Mouse (Mus musculus): ENCODE data around the gene Cela1. TPM values are rescaled to one million over a fixed set of nuclear protein-coding genes. Genes with fewer than 3 reads are reported as not detected.

The Cela1 gene
- polyA plus RNA-seq, 1 experiment from 2014 or later = 1.7 TPM

- Histone ChIP-seq H3K36me3 (no peaks in the 10 kb centered on the region), H3K27me3 (ENCODE audit: low read depth, poor library complexity, severe bottlenecking) (peaks cover 8% of the 10 kb centered on the region; the same call in 1 of the 2 replicates), H3K27ac (replicated peaks) (no peak overlapping the region), H3K4me1 (no peaks in the 10 kb centered on the region), H3K9me3 (replicated peaks) (no peaks in the 10 kb centered on the region), H3K4me3 (no peak overlapping the region)
- DNase-seq (ENCODE audit: low spot score) = no peak
- WGBS = 93% methylated on average over 5 of the region's 5 CpGs
These were observed 33.7 kb upstream of the Cela1 start for GRCm38 (mm10) chr15:100721445-100721844.

- no peak for DNase-seq (ENCODE audit: low spot score)
- H3K9me3 ChIP-seq (replicated peaks) = no peaks in the 10 kb centered on the region
- 94% methylated on average over 10 of the region's 10 CpGs for WGBS
- H3K27me3 ChIP-seq (ENCODE audit: low read depth, poor library complexity, severe bottlenecking) = peaks cover 8% of the 10 kb centered on the region; the same call in 1 of the 2 replicates
- peaks cover 11% of the 10 kb centered on the region for H3K4me1 ChIP-seq
- no peak overlapping the region for H3K27ac ChIP-seq (replicated peaks)
- no peaks in the 10 kb centered on the region for H3K36me3 ChIP-seq
- H3K4me3 ChIP-seq = no peak overlapping the region
These were observed 32.3 kb upstream of the Cela1 start for GRCm38 (mm10) chr15:100720066-100720465.

GRCm38 (mm10) chr15:100719217-100719616 is 31.5 kb upstream of the Cela1 start:
- H3K27ac ChIP-seq (replicated peaks) = no peak overlapping the region
- H3K4me3 ChIP-seq = no peak overlapping the region
- peaks cover 11% of the 10 kb centered on the region for H3K4me1 ChIP-seq
- H3K36me3 ChIP-seq = no peaks in the 10 kb centered on the region
- WGBS = 93% methylated on average over 5 of the region's 5 CpGs
- no peak for DNase-seq (ENCODE audit: low spot score)
- peaks cover 8% of the 10 kb centered on the region; the same call in 1 of the 2 replicates for H3K27me3 ChIP-seq (ENCODE audit: low read depth, poor library complexity, severe bottlenecking)
- H3K9me3 ChIP-seq (replicated peaks) = no peaks in the 10 kb centered on the region

GRCm38 (mm10) chr15:100718572-100718971 is 30.9 kb upstream of the Cela1 start:
- Histone ChIP-seq H3K27me3 (ENCODE audit: low read depth, poor library complexity, severe bottlenecking) (peaks cover 8% of the 10 kb centered on the region; the same call in 1 of the 2 replicates), H3K4me3 (no peak overlapping the region), H3K27ac (replicated peaks) (no peak overlapping the region), H3K9me3 (replicated peaks) (no peaks in the 10 kb centered on the region), H3K36me3 (no peaks in the 10 kb centered on the region), H3K4me1 (peaks cover 11% of the 10 kb centered on the region)
- 83% methylated on average over 11 of the region's 11 CpGs for WGBS
- DNase-seq (ENCODE audit: low spot score) = no peak

GRCm38 (mm10) chr15:100717933-100718332 is 30.2 kb upstream of the Cela1 start:
- Histone ChIP-seq H3K27ac (replicated peaks) (no peak overlapping the region), H3K4me3 (no peak overlapping the region), H3K9me3 (replicated peaks) (no peaks in the 10 kb centered on the region), H3K36me3 (no peaks in the 10 kb centered on the region), H3K4me1 (peaks cover 11% of the 10 kb centered on the region), H3K27me3 (ENCODE audit: low read depth, poor library complexity, severe bottlenecking) (peaks cover 5% of the 10 kb centered on the region; the same call in 1 of the 2 replicates)
- no peak for DNase-seq (ENCODE audit: low spot score)
- 86% methylated on average over 6 of the region's 6 CpGs for WGBS

GRCm38 (mm10) chr15:100715399-100715993 is 27.8 kb upstream of the Cela1 start:
- DNase-seq (ENCODE audit: low spot score) = no peak
- Histone ChIP-seq H3K27me3 (ENCODE audit: low read depth, poor library complexity, severe bottlenecking) (no peaks in the 10 kb centered on the region), H3K27ac (replicated peaks) (peak overlapping the region; percentile 39), H3K36me3 (no peaks in the 10 kb centered on the region), H3K9me3 (replicated peaks) (no peaks in the 10 kb centered on the region), H3K4me3 (no peak overlapping the region), H3K4me1 (peaks cover 14% of the 10 kb centered on the region)
- WGBS = 49% methylated on average over 9 of the region's 9 CpGs

GRCm38 (mm10) chr15:100714470-100714869 is 26.7 kb upstream of the Cela1 start:
- H3K4me1 ChIP-seq = peaks cover 14% of the 10 kb centered on the region
- H3K36me3 ChIP-seq = no peaks in the 10 kb centered on the region
- no peak overlapping the region for H3K4me3 ChIP-seq
- no peak for DNase-seq (ENCODE audit: low spot score)
- no peaks in the 10 kb centered on the region for H3K27me3 ChIP-seq (ENCODE audit: low read depth, poor library complexity, severe bottlenecking)
- 92% methylated on average over 8 of the region's 8 CpGs for WGBS
- H3K9me3 ChIP-seq (replicated peaks) = no peaks in the 10 kb centered on the region
- H3K27ac ChIP-seq (replicated peaks) = no peak overlapping the region

- H3K36me3 ChIP-seq = no peaks in the 10 kb centered on the region
- no peak overlapping the region for H3K27ac ChIP-seq (replicated peaks)
- H3K4me3 ChIP-seq = no peak overlapping the region
- DNase-seq (ENCODE audit: low spot score) = no peak
- peaks cover 11% of the 10 kb centered on the region for H3K4me1 ChIP-seq
- H3K9me3 ChIP-seq (replicated peaks) = no peaks in the 10 kb centered on the region
- no peaks in the 10 kb centered on the region for H3K27me3 ChIP-seq (ENCODE audit: low read depth, poor library complexity, severe bottlenecking)
- WGBS = 74% methylated on average over 6 of the region's 6 CpGs
These were observed 23.1 kb upstream of the Cela1 start for GRCm38 (mm10) chr15:100710838-100711237.

- H3K4me1 ChIP-seq = peaks cover 11% of the 10 kb centered on the region
- DNase-seq (ENCODE audit: low spot score) = no peak
- H3K36me3 ChIP-seq = no peaks in the 10 kb centered on the region
- H3K27ac ChIP-seq (replicated peaks) = no peak overlapping the region
- H3K4me3 ChIP-seq = no peak overlapping the region
- H3K27me3 ChIP-seq (ENCODE audit: low read depth, poor library complexity, severe bottlenecking) = peaks cover 18% of the 10 kb centered on the region
- whole genome bisulfite sequencing = 88% methylated on average over 8 of the region's 8 CpGs
- H3K9me3 ChIP-seq (replicated peaks) = no peaks in the 10 kb centered on the region
These were observed 20.8 kb upstream of the Cela1 start for GRCm38 (mm10) chr15:100708433-100709078.

GRCm38 (mm10) chr15:100706226-100706625 is 18.5 kb upstream of the Cela1 start:
- H3K27ac ChIP-seq (replicated peaks) = no peak overlapping the region
- DNase-seq (ENCODE audit: low spot score) = no peak
- H3K9me3 ChIP-seq (replicated peaks) = no peaks in the 10 kb centered on the region
- H3K4me3 ChIP-seq = no peak overlapping the region
- H3K27me3 ChIP-seq (ENCODE audit: low read depth, poor library complexity, severe bottlenecking) = peaks cover 28% of the 10 kb centered on the region
- no peaks in the 10 kb centered on the region for H3K36me3 ChIP-seq
- WGBS = 67% methylated on average over 8 of the region's 8 CpGs
- H3K4me1 ChIP-seq = peaks cover 12% of the 10 kb centered on the region

GRCm38 (mm10) chr15:100705376-100705775 is 17.7 kb upstream of the Cela1 start:
- WGBS = 86% methylated on average over 1 of the region's 1 CpGs
- Histone ChIP-seq H3K4me1 (peaks cover 9% of the 10 kb centered on the region), H3K4me3 (no peak overlapping the region), H3K27ac (replicated peaks) (no peak overlapping the region), H3K36me3 (no peaks in the 10 kb centered on the region), H3K9me3 (replicated peaks) (no peaks in the 10 kb centered on the region), H3K27me3 (ENCODE audit: low read depth, poor library complexity, severe bottlenecking) (peaks cover 32% of the 10 kb centered on the region)
- DNase-seq (ENCODE audit: low spot score) = no peak

GRCm38 (mm10) chr15:100703913-100704312 is 16.2 kb upstream of the Cela1 start:
- Histone ChIP-seq H3K27ac (replicated peaks) (no peak overlapping the region; the same call in 1 of the 2 replicates), H3K4me1 (peaks cover 9% of the 10 kb centered on the region), H3K4me3 (peak overlapping the region; percentile 32), H3K36me3 (no peaks in the 10 kb centered on the region), H3K9me3 (replicated peaks) (no peaks in the 10 kb centered on the region), H3K27me3 (ENCODE audit: low read depth, poor library complexity, severe bottlenecking) (peaks cover 32% of the 10 kb centered on the region)
- WGBS = 11% methylated on average over 17 of the region's 17 CpGs
- DNase-seq (ENCODE audit: low spot score) = no peak

GRCm38 (mm10) chr15:100701856-100702255 is 14.1 kb upstream of the Cela1 start:
- Histone ChIP-seq H3K27ac (replicated peaks) (no peak overlapping the region), H3K27me3 (ENCODE audit: low read depth, poor library complexity, severe bottlenecking) (peaks cover 32% of the 10 kb centered on the region), H3K4me1 (peaks cover 13% of the 10 kb centered on the region), H3K36me3 (no peaks in the 10 kb centered on the region), H3K4me3 (no peak overlapping the region), H3K9me3 (replicated peaks) (no peaks in the 10 kb centered on the region)
- WGBS = 75% methylated on average over 6 of the region's 6 CpGs
- no peak for DNase-seq (ENCODE audit: low spot score)

Measured in midbrain, embryonic 10.5 days (tissue).